Comparison of ENCODE assay signal across 10 mouse cellular contexts in genomic region chr13:60674911-60675310, GRCm38 (mm10).
DNase-seq lines count a peak whose midpoint lies in the region; ATAC-seq lines count a peak whose summit lies in the region.
"Had no signal": no experiment of that assay in that cellular context is flagged by ENCODE, and none has a peak within 500 bp of the region (broad histone marks: within the 10 kb centered on the region; RNA-seq: fewer than 3 reads in every experiment).

No protein-coding gene starts in this region.

- H3K9ac ChIP-seq in liver, embryonic 15.5 days = no peak overlapping the region
- H3K9ac ChIP-seq in forebrain, embryonic 16.5 days (replicated peaks; ENCODE audit: low read depth, low read length) = no peak overlapping the region
- H3K9ac ChIP-seq: forebrain, embryonic 15.5 days had no signal

- 36% methylated on average over 9 of the region's 9 CpGs for WGBS in liver, embryonic 15.5 days (ENCODE audit: insufficient replicate concordance)
- WGBS in forebrain, embryonic 16.5 days = 63% methylated on average over 9 of the region's 9 CpGs

- no peak overlapping the region for H3K4me3 ChIP-seq in liver, embryonic 15.5 days (replicated peaks)
- H3K4me3 ChIP-seq in forebrain, embryonic 16.5 days (replicated peaks; ENCODE audit: low read length) = no peak overlapping the region
- H3K4me3 ChIP-seq: forebrain, embryonic 15.5 days had no signal

- H3K4me1 ChIP-seq in liver, embryonic 15.5 days (replicated peaks) = peaks cover 61% of the 10 kb centered on the region
- peaks cover 9% of the 10 kb centered on the region; the same call in 1 of the 2 replicates for H3K4me1 ChIP-seq in forebrain, embryonic 16.5 days (replicated peaks; ENCODE audit: control insufficient read depth, insufficient read depth, low read length)

- no peak for ATAC-seq in liver, embryonic 15.5 days (ENCODE audit: insufficient read depth)
- no peak for ATAC-seq in forebrain, embryonic 16.5 days
- ATAC-seq: forebrain, embryonic 15.5 days had no signal

- no peaks in the 10 kb centered on the region for H3K27me3 ChIP-seq in liver, embryonic 15.5 days
- no peaks in the 10 kb centered on the region for H3K27me3 ChIP-seq in forebrain, embryonic 16.5 days (replicated peaks; ENCODE audit: control insufficient read depth, insufficient read depth, low read length)
- H3K27me3 ChIP-seq: forebrain, embryonic 15.5 days had no signal

- peak overlapping the region; percentile 62 for H3K27ac ChIP-seq in liver, embryonic 15.5 days (replicated peaks)
- H3K27ac ChIP-seq in forebrain, embryonic 16.5 days (ENCODE audit: low read length) = no peak overlapping the region
- H3K27ac ChIP-seq: forebrain, embryonic 15.5 days had no signal

- DNase-seq in adipocyte (ENCODE audit: low spot score) = peak; percentile 38
- peak; percentile 34 for DNase-seq in embryo, embryonic 9.5 days (ENCODE audit: extremely low spot score)
- DNase-seq in kidney, adult 8-10 months = peak; percentile 79 to 89
- no peak for DNase-seq in right cerebral cortex, postnatal 4 days
- no peak for DNase-seq in spleen, adult 18-20 months
- no peak for DNase-seq in layer of hippocampus, postnatal 14 days (ENCODE audit: low spot score in 2 of 2)

- H3K9me3 ChIP-seq in liver, embryonic 15.5 days (replicated peaks) = no peaks in the 10 kb centered on the region
- H3K9me3 ChIP-seq in forebrain, embryonic 16.5 days (ENCODE audit: control insufficient read depth, low read length) = no peaks in the 10 kb centered on the region
- H3K9me3 ChIP-seq: forebrain, embryonic 15.5 days had no signal

- no peaks in the 10 kb centered on the region for H3K36me3 ChIP-seq in liver, embryonic 15.5 days (replicated peaks)
- H3K36me3 ChIP-seq in forebrain, embryonic 16.5 days (ENCODE audit: control insufficient read depth, insufficient read depth) = no peaks in the 10 kb centered on the region
- H3K36me3 ChIP-seq: forebrain, embryonic 15.5 days; G1E had no signal

- H3K4me2 ChIP-seq in liver, embryonic 15.5 days = peak overlapping the region; percentile 13; the same call in 1 of the 2 replicates
- H3K4me2 ChIP-seq in forebrain, embryonic 16.5 days (ENCODE audit: low read length) = no peak overlapping the region
- H3K4me2 ChIP-seq: forebrain, embryonic 15.5 days had no signal

Comparison
In these comparisons a context has a peak if more than half of its experiments do, and no peak if none do; other contexts are left out.
1. DNase-seq: peak in adipocyte (single experiment), embryo, embryonic 9.5 days (single experiment) and kidney, adult 8-10 months (2 of 2); none in right cerebral cortex, postnatal 4 days (single experiment), spleen, adult 18-20 months (0 of 2) and layer of hippocampus, postnatal 14 days (0 of 2).